Mouse (Mus musculus) mesoderm, embryonic 11.5 days (tissue): ENCODE data around the gene Cyp2c65.

Source experiments
- DNase-seq: peaks from one replicate; pipeline ENCODE4 v3.0.0-alpha.2; 2012; ENCODE audit warnings: low read depth, low spot score

The Cyp2c65 gene

GRCm38 (mm10) chr19:39060719-39061118 lies at the start of gene Cyp2c65:
TSS of gene Cyp2c65 (plus strand) at chr19:39061015.
- no peak for DNase-seq

- DNase-seq = no peak
Observed at GRCm38 (mm10) chr19:39057928-39058327, 2.9 kb upstream of the Cyp2c65 start.

- DNase-seq = peak; percentile 1
Observed at GRCm38 (mm10) chr19:39098779-39099178, 38.0 kb downstream of the Cyp2c65 start.

GRCm38 (mm10) chr19:39113644-39114043 lies 52.8 kb downstream of the Cyp2c65 start, which contains the start of gene Cyp2c66:
TSS of gene Cyp2c66 (plus strand) at chr19:39113898.
- DNase-seq = no peak
